Mouse (Mus musculus): ENCODE results near the gene Agpat3. TPM values are rescaled to one million over a fixed set of nuclear protein-coding genes. Genes with fewer than 3 reads are reported as not detected.

The Agpat3 gene
- total and polyA plus RNA-seq, 2 experiments: 132 to 351 TPM

GRCm38 (mm10) chr10:78280486-78280885, 71.8 kb downstream of the Agpat3 start:
- TF ChIP-seq POLR2A (IDR thresholded peaks at IDR 0.05; ENCODE audit: extremely low read depth, insufficient read depth, low read length) (no peak), CTCF (IDR thresholded peaks at IDR 0.05; ENCODE audit: low read depth, low read length) (no peak)
- peaks cover 23% of the 10 kb centered on the region; the same call in 1 of the 2 replicates for H3K36me3 ChIP-seq (ENCODE audit: control insufficient read depth, insufficient read depth, low read length)

GRCm38 (mm10) chr10:78279210-78279609, 73.1 kb downstream of the Agpat3 start:
- Histone ChIP-seq H3K79me2 (ENCODE audit: control insufficient read depth, insufficient read depth, low read length) (no peaks in the 10 kb centered on the region), H3K36me3 (ENCODE audit: control insufficient read depth, insufficient read depth, low read length) (peaks cover 23% of the 10 kb centered on the region; the same call in 1 of the 2 replicates), H3K27ac (replicated peaks; ENCODE audit: insufficient read depth, low read depth, low read length) (no peak overlapping the region), H3K9ac (ENCODE audit: low read depth, low read length) (no peak overlapping the region), H3K4me3 (ENCODE audit: insufficient read depth, low read depth, low read length) (no peak overlapping the region), H3K27me3 (ENCODE audit: control insufficient read depth, insufficient read depth, low read length) (no peaks in the 10 kb centered on the region), H3K4me1 (ENCODE audit: control insufficient read depth, insufficient read depth, low read length) (no peaks in the 10 kb centered on the region)
- peak; percentile 85 for TF ChIP-seq CTCF (IDR thresholded peaks at IDR 0.05; ENCODE audit: low read depth, low read length)
- TF ChIP-seq POLR2A (IDR thresholded peaks at IDR 0.05; ENCODE audit: extremely low read depth, insufficient read depth, low read length): no peak
- WGBS: 74% methylated on average over 8 of the region's 8 CpGs
- DNase-seq (ENCODE audit: extremely low read depth, low read depth, low spot score): peak; percentile 35

More at GRCm38 (mm10) chr10:78280486-78280885, 71.8 kb downstream of the Agpat3 start:
- Histone ChIP-seq H3K27ac (replicated peaks; ENCODE audit: insufficient read depth, low read depth, low read length) (no peak overlapping the region), H3K9ac (ENCODE audit: low read depth, low read length) (no peak overlapping the region), H3K27me3 (ENCODE audit: control insufficient read depth, insufficient read depth, low read length) (no peaks in the 10 kb centered on the region), H3K4me1 (ENCODE audit: control insufficient read depth, insufficient read depth, low read length) (no peaks in the 10 kb centered on the region), H3K79me2 (ENCODE audit: control insufficient read depth, insufficient read depth, low read length) (no peaks in the 10 kb centered on the region), H3K4me3 (ENCODE audit: insufficient read depth, low read depth, low read length) (no peak overlapping the region)
- 92% methylated on average over 9 of the region's 9 CpGs for WGBS
- DNase-seq (ENCODE audit: extremely low read depth, low read depth, low spot score): no peak

GRCm38 (mm10) chr10:78277835-78278234, 74.5 kb downstream of the Agpat3 start:
- TF ChIP-seq POLR2A (IDR thresholded peaks at IDR 0.05; ENCODE audit: extremely low read depth, insufficient read depth, low read length) (no peak), CTCF (IDR thresholded peaks at IDR 0.05; ENCODE audit: low read depth, low read length) (peak; percentile 10; the same call in 1 of the 2 replicates)
- Histone ChIP-seq H3K79me2 (ENCODE audit: control insufficient read depth, insufficient read depth, low read length) (no peaks in the 10 kb centered on the region), H3K27me3 (ENCODE audit: control insufficient read depth, insufficient read depth, low read length) (no peaks in the 10 kb centered on the region), H3K4me1 (ENCODE audit: control insufficient read depth, insufficient read depth, low read length) (no peaks in the 10 kb centered on the region), H3K4me3 (ENCODE audit: insufficient read depth, low read depth, low read length) (no peak overlapping the region), H3K27ac (replicated peaks; ENCODE audit: insufficient read depth, low read depth, low read length) (no peak overlapping the region), H3K36me3 (ENCODE audit: control insufficient read depth, insufficient read depth, low read length) (peaks cover 31% of the 10 kb centered on the region), H3K9ac (ENCODE audit: low read depth, low read length) (no peak overlapping the region)
- 93% methylated on average over 3 of the region's 3 CpGs for WGBS
- no peak for DNase-seq (ENCODE audit: extremely low read depth, low read depth, low spot score)

GRCm38 (mm10) chr10:78276242-78276641, 76.0 kb downstream of the Agpat3 start:
- no peak for TF ChIP-seq CTCF (IDR thresholded peaks at IDR 0.05; ENCODE audit: low read depth, low read length)
- no peak for TF ChIP-seq POLR2A (IDR thresholded peaks at IDR 0.05; ENCODE audit: extremely low read depth, insufficient read depth, low read length)
- Histone ChIP-seq H3K79me2 (ENCODE audit: control insufficient read depth, insufficient read depth, low read length) (no peaks in the 10 kb centered on the region), H3K36me3 (ENCODE audit: control insufficient read depth, insufficient read depth, low read length) (peaks cover 31% of the 10 kb centered on the region), H3K27me3 (ENCODE audit: control insufficient read depth, insufficient read depth, low read length) (no peaks in the 10 kb centered on the region), H3K27ac (replicated peaks; ENCODE audit: insufficient read depth, low read depth, low read length) (no peak overlapping the region), H3K4me1 (ENCODE audit: control insufficient read depth, insufficient read depth, low read length) (no peaks in the 10 kb centered on the region), H3K4me3 (ENCODE audit: insufficient read depth, low read depth, low read length) (no peak overlapping the region), H3K9ac (ENCODE audit: low read depth, low read length) (no peak overlapping the region)
- 76% methylated on average over 4 of the region's 4 CpGs for WGBS
- no peak for DNase-seq (ENCODE audit: extremely low read depth, low read depth, low spot score)

GRCm38 (mm10) chr10:78272932-78273331, 79.4 kb downstream of the Agpat3 start:
- peaks cover 22% of the 10 kb centered on the region for H3K36me3 ChIP-seq (ENCODE audit: control insufficient read depth, insufficient read depth, low read length)
- WGBS: 70% methylated on average over 9 of the region's 9 CpGs
- H3K27me3 ChIP-seq (ENCODE audit: control insufficient read depth, insufficient read depth, low read length): no peaks in the 10 kb centered on the region
- H3K4me1 ChIP-seq (ENCODE audit: control insufficient read depth, insufficient read depth, low read length): no peaks in the 10 kb centered on the region
- no peak overlapping the region for H3K4me3 ChIP-seq (ENCODE audit: insufficient read depth, low read depth, low read length)
- no peaks in the 10 kb centered on the region for H3K79me2 ChIP-seq (ENCODE audit: control insufficient read depth, insufficient read depth, low read length)
- TF ChIP-seq CTCF (IDR thresholded peaks at IDR 0.05; ENCODE audit: low read depth, low read length) (no peak), POLR2A (IDR thresholded peaks at IDR 0.05; ENCODE audit: extremely low read depth, insufficient read depth, low read length) (no peak)
- H3K9ac ChIP-seq (ENCODE audit: low read depth, low read length): no peak overlapping the region
- H3K27ac ChIP-seq (replicated peaks; ENCODE audit: insufficient read depth, low read depth, low read length): no peak overlapping the region; the same call in 1 of the 2 replicates
- no peak for DNase-seq (ENCODE audit: extremely low read depth, low read depth, low spot score)

- Histone ChIP-seq H3K27me3 (ENCODE audit: control insufficient read depth, insufficient read depth, low read length) (no peaks in the 10 kb centered on the region), H3K9ac (ENCODE audit: low read depth, low read length) (no peak overlapping the region), H3K79me2 (ENCODE audit: control insufficient read depth, insufficient read depth, low read length) (no peaks in the 10 kb centered on the region), H3K4me1 (ENCODE audit: control insufficient read depth, insufficient read depth, low read length) (no peaks in the 10 kb centered on the region), H3K27ac (replicated peaks; ENCODE audit: insufficient read depth, low read depth, low read length) (no peak overlapping the region), H3K36me3 (ENCODE audit: control insufficient read depth, insufficient read depth, low read length) (no peaks in the 10 kb centered on the region; the same call in 1 of the 2 replicates), H3K4me3 (ENCODE audit: insufficient read depth, low read depth, low read length) (no peak overlapping the region)
- whole genome bisulfite sequencing: 50% methylated on average over 3 of the region's 3 CpGs
- DNase-seq (ENCODE audit: extremely low read depth, low read depth, low spot score): no peak
- TF ChIP-seq CTCF (IDR thresholded peaks at IDR 0.05; ENCODE audit: low read depth, low read length) (no peak), POLR2A (IDR thresholded peaks at IDR 0.05; ENCODE audit: extremely low read depth, insufficient read depth, low read length) (no peak)
These were observed 86.4 kb downstream of the Agpat3 start for GRCm38 (mm10) chr10:78265881-78266280.
